ENCODE assay signal across 27 mouse cellular contexts in genomic region chr17:72973041-72973440, GRCm38 (mm10). TPM values are rescaled to one million over a fixed set of nuclear protein-coding genes. Genes with fewer than 3 reads are reported as not detected.
A peak's percentile ranks its signal among the peaks of the same experiment; 100 is the strongest.
DNase-seq lines count a peak whose midpoint lies in the region; ATAC-seq and TF ChIP-seq lines count a peak whose summit lies in the region.
"Had no signal": no experiment of that assay in that cellular context is flagged by ENCODE, and none has a peak within 500 bp of the region (broad histone marks: within the 10 kb centered on the region; RNA-seq: fewer than 3 reads in every experiment).

No protein-coding gene starts in this region.

- peak overlapping the region; percentile 83 for H3K27ac ChIP-seq in heart, postnatal 0 days (ENCODE audit: low read depth)
- H3K27ac ChIP-seq: embryonic facial prominence, embryonic 12.5 days; forebrain, embryonic 12.5 days; hindbrain, embryonic 13.5 days; kidney, embryonic 15.5 days; limb, embryonic 12.5 days; liver, embryonic 13.5 days; stomach, postnatal 0 days had no signal

- H3K9me3 ChIP-seq in heart, postnatal 0 days (replicated peaks; ENCODE audit: control insufficient read depth, low read length), result no peaks in the 10 kb centered on the region
- H3K9me3 ChIP-seq: embryonic facial prominence, embryonic 12.5 days; forebrain, embryonic 12.5 days; hindbrain, embryonic 13.5 days; kidney, embryonic 15.5 days; limb, embryonic 12.5 days; liver, embryonic 13.5 days had no signal

- peak; percentile 12 for DNase-seq in kidney, postnatal 14 days
- DNase-seq in kidney, postnatal 10 days, result no peak
- DNase-seq in brain, adult 2 months (ENCODE audit: low read depth, low spot score), result peak; percentile 17
- peak; percentile 62 to 76 for DNase-seq in heart, adult 9 months (ENCODE audit: low spot score in 2 of 2)
- DNase-seq in heart, postnatal 0 days (ENCODE audit: low spot score), result peak; percentile 84
- DNase-seq in frontal cortex, postnatal 25 days (ENCODE audit: low spot score in 2 of 2), result no peak
- DNase-seq in adrenal gland, postnatal 36 days, result no peak
- no peak for DNase-seq in thymus, postnatal 36 days
- DNase-seq: adrenal gland, postnatal 25 days; cerebellum, adult 11-12 months; cerebellum, postnatal 14 days; kidney, adult 11 months; layer of hippocampus, postnatal 36 days; liver, embryonic 13.5 days; lung, adult 2 months; lung, postnatal 36 days; midbrain, embryonic 14.5 days; right cerebral cortex, postnatal 14 days; thymus, postnatal 14 days had no signal

- H3K4me3 ChIP-seq in heart, postnatal 0 days (ENCODE audit: low read depth, low read length), result no peak overlapping the region
- H3K4me3 ChIP-seq: embryonic facial prominence, embryonic 12.5 days; erythroblast, embryonic 14.5 days; forebrain, embryonic 12.5 days; hindbrain, embryonic 13.5 days; kidney, embryonic 15.5 days; limb, embryonic 12.5 days; liver, embryonic 13.5 days; megakaryocyte, embryonic 14.5 days had no signal

- WGBS in heart, postnatal 0 days, result 26% methylated on average over 5 of the region's 5 CpGs

- TF ChIP-seq CTCF in heart, postnatal 0 days (IDR thresholded peaks at IDR 0.05; ENCODE audit: low read depth), result no peak

- TF ChIP-seq EP300 in heart, postnatal 0 days (IDR thresholded peaks at IDR 0.05; ENCODE audit: low read depth), result peak; percentile 88

- no peak overlapping the region for H3K9ac ChIP-seq in heart, postnatal 0 days (replicated peaks; ENCODE audit: low read depth, low read length)
- H3K9ac ChIP-seq: embryonic facial prominence, embryonic 12.5 days; forebrain, embryonic 12.5 days; hindbrain, embryonic 13.5 days; kidney, embryonic 15.5 days; limb, embryonic 12.5 days; liver, embryonic 13.5 days had no signal

- H3K4me1 ChIP-seq in heart, postnatal 0 days (ENCODE audit: control insufficient read depth, insufficient read depth), result peaks cover 38% of the 10 kb centered on the region
- H3K4me1 ChIP-seq: embryonic facial prominence, embryonic 12.5 days; forebrain, embryonic 12.5 days; kidney, embryonic 15.5 days; limb, embryonic 12.5 days had no signal

- peak; percentile 20; the same call in 1 of the 2 replicates for ATAC-seq in heart, postnatal 0 days (ENCODE audit: insufficient read depth, low read depth)

- no peaks in the 10 kb centered on the region for H3K36me3 ChIP-seq in heart, postnatal 0 days (replicated peaks; ENCODE audit: control insufficient read depth, insufficient read depth, low read length)
- H3K36me3 ChIP-seq: embryonic facial prominence, embryonic 12.5 days; forebrain, embryonic 12.5 days; hindbrain, embryonic 13.5 days; kidney, embryonic 15.5 days; limb, embryonic 12.5 days; liver, embryonic 13.5 days had no signal

- H3K4me2 ChIP-seq in heart, postnatal 0 days (ENCODE audit: low read depth, low read length), result no peak overlapping the region
- H3K4me2 ChIP-seq: embryonic facial prominence, embryonic 12.5 days; forebrain, embryonic 12.5 days; hindbrain, embryonic 13.5 days; kidney, embryonic 15.5 days; limb, embryonic 12.5 days; liver, embryonic 13.5 days had no signal

- H3K27me3 ChIP-seq in heart, postnatal 0 days (ENCODE audit: control insufficient read depth, insufficient read depth, low read length), result no peaks in the 10 kb centered on the region
- H3K27me3 ChIP-seq: embryonic facial prominence, embryonic 12.5 days; forebrain, embryonic 12.5 days; hindbrain, embryonic 13.5 days; kidney, embryonic 15.5 days; limb, embryonic 12.5 days; liver, embryonic 13.5 days had no signal

RNA-seq across cellular contexts. Expression of gene Lbh, which starts 54.9 kb away (rescaled TPM):
- 453 and 478 TPM in 2 replicates for total RNA-seq in heart, postnatal 0 days (2014; rRNA removed; ENCODE audit: low replicate concordance)
- polyA plus RNA-seq in heart, postnatal 0 days (2015; fragmentation: Nextera tagmentation; extraction: Ambion mirVana), result 28.5 and 31.1 TPM in 2 replicates
- 10 to 100 TPM; 24.2 to 29.8 TPM for total RNA-seq in adrenal gland, postnatal 36 days (2021)

Comparison
In these comparisons a context has a peak if more than half of its experiments do, and no peak if none do; other contexts are left out.
1. DNase-seq: peak in kidney, postnatal 14 days (single experiment), brain, adult 2 months (single experiment), heart, adult 9 months (2 of 2) and heart, postnatal 0 days (single experiment); none in kidney, postnatal 10 days (single experiment), frontal cortex, postnatal 25 days (0 of 2), adrenal gland, postnatal 36 days (0 of 2) and thymus, postnatal 36 days (0 of 2).
2. RNA of gene Lbh, which starts 54.9 kb away (total RNA-seq): 453 to 478 TPM in heart, postnatal 0 days; 24.2 to 29.8 TPM in adrenal gland, postnatal 36 days; every median in the first group is over 10 times any median in the second.